Mouse (Mus musculus) forebrain, embryonic 14.5 days (tissue): ENCODE data around the gene Nectin1. TPM values are rescaled to one million over a fixed set of nuclear protein-coding genes. Genes with fewer than 3 reads are reported as not detected.

Source experiments
- ATAC-seq: fragments of 200-750 bp; cut with Nextera tagmentation; 2 replicates; pipeline ENCODE4 v1.8.0; 2017; ENCODE audit warnings: mild to moderate bottlenecking, moderate library complexity
- DNase-seq: peaks from one replicate; pipeline ENCODE4 v3.0.0-alpha.2; 2015; ENCODE audit warnings: low spot score
- H3K27ac ChIP-seq: fragments of 300-500 bp; sonication (generic); 2 replicates; pipeline ENCODE4 v1.5.1; 2014; ENCODE audit warnings: low read depth, mild to moderate bottlenecking, control low read depth, low read length, moderate library complexity
- H3K27me3 ChIP-seq: fragments of 300-500 bp; sonication (generic); replicated peaks from 2 replicates; pipeline ENCODE4 v1.6.1; 2014; ENCODE audit warnings: low read length, control low read depth, mixed read lengths; ENCODE audit not compliant: control insufficient read depth, insufficient read depth
- H3K36me3 ChIP-seq: fragments of 300-500 bp; sonication (generic); 2 replicates; pipeline ENCODE4 v1.6.1; 2014; ENCODE audit warnings: low read length, control low read depth; ENCODE audit not compliant: control insufficient read depth, insufficient read depth
- H3K4me1 ChIP-seq: fragments of 300-500 bp; sonication (generic); 2 replicates; pipeline ENCODE4 v1.6.1; 2014; ENCODE audit warnings: antibody characterized with exemption, low read length, control low read depth; ENCODE audit not compliant: control insufficient read depth, insufficient read depth
- H3K4me2 ChIP-seq: fragments of 300-500 bp; sonication (generic); 2 replicates; pipeline ENCODE4 v1.6.1; 2014; ENCODE audit warnings: mild to moderate bottlenecking, control low read depth, low read length
- H3K4me3 ChIP-seq: fragments of 300-500 bp; sonication (generic); 2 replicates; pipeline ENCODE4 v1.5.1; 2014; ENCODE audit warnings: low read depth, low read length, control low read depth
- H3K9ac ChIP-seq: fragments of 300-500 bp; sonication (generic); 2 replicates; pipeline ENCODE4 v1.6.1; 2014; ENCODE audit warnings: mild to moderate bottlenecking, low read length, control low read depth, moderate library complexity
- H3K9me3 ChIP-seq: fragments of 300-500 bp; sonication (generic); replicated peaks from 2 replicates; pipeline ENCODE4 v1.6.1; 2016; ENCODE audit warnings: low read length, control low read depth, mixed read lengths; ENCODE audit not compliant: control insufficient read depth
- WGBS: fragments of 180-500 bp; shearing (Covaris S2); extraction: QIAGEN DNeasy Blood & Tissue Kit; methylation state at CpG from one replicate; pipeline ENCODE4 v1.1.7; 2014; 5-methylcytosine and 5-hydroxymethylcytosine counted together
- polyA plus RNA-seq: library from polyadenylated mRNA; unstranded; fragments of >200 nt; fragmentation: Nextera tagmentation; extraction: Ambion mirVana; gene quantifications from 2 replicates; pipeline ENCODE4 v1.2.1, GENCODE M21; 2014

The Nectin1 gene
- polyA plus RNA-seq, 1 experiment from 2014 or later, result 8.5 TPM

- Histone ChIP-seq H3K4me1 (no peaks in the 10 kb centered on the region), H3K4me3 (no peak overlapping the region), H3K27ac (no peak overlapping the region), H3K27me3 (no peaks in the 10 kb centered on the region), H3K9ac (no peak overlapping the region), H3K9me3 (no peaks in the 10 kb centered on the region), H3K4me2 (no peak overlapping the region), H3K36me3 (no peaks in the 10 kb centered on the region)
- DNase-seq (no peak), ATAC-seq (no peak)
- WGBS, result 75% methylated on average over 3 of the region's 3 CpGs
These were observed 30.4 kb upstream of the Nectin1 start for GRCm38 (mm10) chr9:43713432-43713831.

- ATAC-seq (no peak), DNase-seq (no peak)
- no peaks in the 10 kb centered on the region for H3K27me3 ChIP-seq
- H3K27ac ChIP-seq, result no peak overlapping the region
- H3K4me3 ChIP-seq, result no peak overlapping the region
- H3K4me1 ChIP-seq, result no peaks in the 10 kb centered on the region
- WGBS, result 73% methylated on average over 4 of the region's 4 CpGs
- H3K36me3 ChIP-seq, result no peaks in the 10 kb centered on the region
- no peak overlapping the region for H3K4me2 ChIP-seq
- H3K9me3 ChIP-seq, result no peaks in the 10 kb centered on the region
- H3K9ac ChIP-seq, result no peak overlapping the region
These were observed 24.4 kb upstream of the Nectin1 start for GRCm38 (mm10) chr9:43719407-43719839.

GRCm38 (mm10) chr9:43720046-43720445 lies 23.7 kb upstream of the Nectin1 start:
- no peaks in the 10 kb centered on the region for H3K4me1 ChIP-seq
- ATAC-seq (no peak), DNase-seq (no peak)
- no peaks in the 10 kb centered on the region for H3K27me3 ChIP-seq
- no peaks in the 10 kb centered on the region for H3K36me3 ChIP-seq
- H3K9me3 ChIP-seq, result no peaks in the 10 kb centered on the region
- no peak overlapping the region for H3K4me2 ChIP-seq
- no peak overlapping the region for H3K9ac ChIP-seq
- H3K4me3 ChIP-seq, result no peak overlapping the region
- H3K27ac ChIP-seq, result no peak overlapping the region
- WGBS, result 41% methylated on average over 1 of the region's 1 CpGs

- Histone ChIP-seq H3K27me3 (no peaks in the 10 kb centered on the region), H3K36me3 (no peaks in the 10 kb centered on the region)
- 34% methylated on average over 4 of the region's 4 CpGs for WGBS
These were observed 19.7 kb upstream of the Nectin1 start for GRCm38 (mm10) chr9:43724093-43724492.

GRCm38 (mm10) chr9:43729450-43730266 lies 14.1 kb upstream of the Nectin1 start:
- DNase-seq, result no peak
- no peak for ATAC-seq
- H3K9ac ChIP-seq, result 0 out of 2 replicates have a peak overlapping the region, but pooled peaks have one; percentile 25

More at GRCm38 (mm10) chr9:43724093-43724492, 19.7 kb upstream of the Nectin1 start:
- Histone ChIP-seq H3K4me1 (no peaks in the 10 kb centered on the region), H3K9ac (no peak overlapping the region), H3K9me3 (no peaks in the 10 kb centered on the region), H3K4me3 (no peak overlapping the region), H3K4me2 (no peak overlapping the region), H3K27ac (no peak overlapping the region)
- DNase-seq (no peak), ATAC-seq (no peak)

GRCm38 (mm10) chr9:43730284-43731027 lies 13.3 kb upstream of the Nectin1 start:
- DNase-seq (peak; percentile 55), ATAC-seq (no peak)
- Histone ChIP-seq H3K4me1 (peaks cover 13% of the 10 kb centered on the region), H3K9me3 (no peaks in the 10 kb centered on the region), H3K36me3 (no peaks in the 10 kb centered on the region), H3K27me3 (no peaks in the 10 kb centered on the region), H3K4me3 (no peak overlapping the region), H3K27ac (no peak overlapping the region), H3K4me2 (no peak overlapping the region), H3K9ac (0 out of 2 replicates have a peak overlapping the region, but pooled peaks have one; percentile 25)
- 10% methylated on average over 22 of the region's 22 CpGs for WGBS

More at GRCm38 (mm10) chr9:43729450-43730266, 14.1 kb upstream of the Nectin1 start:
- H3K27ac ChIP-seq, result no peak overlapping the region
- H3K4me3 ChIP-seq, result no peak overlapping the region
- WGBS, result 19% methylated on average over 10 of the region's 10 CpGs
- H3K36me3 ChIP-seq, result no peaks in the 10 kb centered on the region
- peaks cover 13% of the 10 kb centered on the region for H3K4me1 ChIP-seq
- no peak overlapping the region for H3K4me2 ChIP-seq
- no peaks in the 10 kb centered on the region for H3K27me3 ChIP-seq
- H3K9me3 ChIP-seq, result no peaks in the 10 kb centered on the region

- no peak overlapping the region for H3K4me2 ChIP-seq
- no peaks in the 10 kb centered on the region for H3K9me3 ChIP-seq
- no peak overlapping the region for H3K27ac ChIP-seq
- H3K36me3 ChIP-seq, result no peaks in the 10 kb centered on the region
- H3K27me3 ChIP-seq, result no peaks in the 10 kb centered on the region
- no peak overlapping the region for H3K9ac ChIP-seq
- WGBS, result 73% methylated on average over 6 of the region's 6 CpGs
- H3K4me3 ChIP-seq, result no peak overlapping the region
- DNase-seq (no peak), ATAC-seq (no peak)
- H3K4me1 ChIP-seq, result peaks cover 13% of the 10 kb centered on the region
These were observed 11.9 kb upstream of the Nectin1 start for GRCm38 (mm10) chr9:43731880-43732279.

GRCm38 (mm10) chr9:43732671-43733070 lies 11.1 kb upstream of the Nectin1 start:
- DNase-seq (no peak), ATAC-seq (no peak)
- no peak overlapping the region for H3K9ac ChIP-seq
- H3K9me3 ChIP-seq, result no peaks in the 10 kb centered on the region
- 0 out of 2 replicates have a peak, but pooled peaks cover 3% of the 10 kb centered on the region for H3K27me3 ChIP-seq
- WGBS, result 64% methylated on average over 8 of the region's 8 CpGs
- H3K4me2 ChIP-seq, result no peak overlapping the region
- no peak overlapping the region for H3K27ac ChIP-seq
- no peak overlapping the region for H3K4me3 ChIP-seq
- H3K4me1 ChIP-seq, result peaks cover 19% of the 10 kb centered on the region
- no peaks in the 10 kb centered on the region for H3K36me3 ChIP-seq

GRCm38 (mm10) chr9:43734952-43735351 lies 8.8 kb upstream of the Nectin1 start:
- no peak overlapping the region for H3K4me2 ChIP-seq

More at GRCm38 (mm10) chr9:43734952-43735351, 8.8 kb upstream of the Nectin1 start:
- ATAC-seq (no peak), DNase-seq (no peak)
- Histone ChIP-seq H3K9ac (no peak overlapping the region), H3K27me3 (0 out of 2 replicates have a peak, but pooled peaks cover 3% of the 10 kb centered on the region), H3K36me3 (no peaks in the 10 kb centered on the region), H3K4me3 (no peak overlapping the region), H3K4me1 (peaks cover 18% of the 10 kb centered on the region), H3K27ac (no peak overlapping the region), H3K9me3 (no peaks in the 10 kb centered on the region)
